Mouse (Mus musculus): ENCODE data around the gene Speg. TPM values are rescaled to one million over a fixed set of nuclear protein-coding genes. Genes with fewer than 3 reads are reported as not detected.

Speg gene
- polyA plus RNA-seq, 1 experiment = 35.0 TPM

- no peak for DNase-seq
- H3K4me3 ChIP-seq (replicated peaks; ENCODE audit: extremely low read depth, low read depth, low read length) = no peak overlapping the region
- TF ChIP-seq POLR2A (IDR thresholded peaks at IDR 0.05; ENCODE audit: borderline replicate concordance, extremely low read depth, low read depth, low read length) (no peak), CTCF (IDR thresholded peaks at IDR 0.05; ENCODE audit: insufficient read depth, low read length) (no peak)
- no peaks in the 10 kb centered on the region for H3K4me1 ChIP-seq (ENCODE audit: control insufficient read depth, insufficient read depth, low read length)
- 58% methylated on average over 13 of the region's 13 CpGs for WGBS
Observed at GRCm38 (mm10) chr1:75443247-75444024, 68.3 kb downstream of the Speg start.

GRCm38 (mm10) chr1:75444208-75444607 lies 69.1 kb downstream of the Speg start:
- DNase-seq = no peak
- no peak overlapping the region for H3K4me3 ChIP-seq (replicated peaks; ENCODE audit: extremely low read depth, low read depth, low read length)
- 53% methylated on average over 3 of the region's 3 CpGs for WGBS
- TF ChIP-seq POLR2A (IDR thresholded peaks at IDR 0.05; ENCODE audit: borderline replicate concordance, extremely low read depth, low read depth, low read length) (no peak), CTCF (IDR thresholded peaks at IDR 0.05; ENCODE audit: insufficient read depth, low read length) (no peak)
- no peaks in the 10 kb centered on the region for H3K4me1 ChIP-seq (ENCODE audit: control insufficient read depth, insufficient read depth, low read length)

- TF ChIP-seq POLR2A (IDR thresholded peaks at IDR 0.05; ENCODE audit: borderline replicate concordance, extremely low read depth, low read depth, low read length) (no peak), CTCF (IDR thresholded peaks at IDR 0.05; ENCODE audit: insufficient read depth, low read length) (no peak)
- no peak for DNase-seq
- WGBS = 17% methylated on average over 9 of the region's 9 CpGs
- Histone ChIP-seq H3K4me1 (ENCODE audit: control insufficient read depth, insufficient read depth, low read length) (no peaks in the 10 kb centered on the region), H3K4me3 (replicated peaks; ENCODE audit: extremely low read depth, low read depth, low read length) (no peak overlapping the region)
Observed at GRCm38 (mm10) chr1:75445141-75445701, 70.1 kb downstream of the Speg start.

- DNase-seq = peak; percentile 70
- no peak overlapping the region for H3K4me3 ChIP-seq (replicated peaks; ENCODE audit: extremely low read depth, low read depth, low read length)
Observed at GRCm38 (mm10) chr1:75445751-75446611, 70.9 kb downstream of the Speg start.

GRCm38 (mm10) chr1:75446656-75447055 lies 71.6 kb downstream of the Speg start:
- no peak overlapping the region for H3K4me3 ChIP-seq (replicated peaks; ENCODE audit: extremely low read depth, low read depth, low read length)
- no peak for TF ChIP-seq POLR2A (IDR thresholded peaks at IDR 0.05; ENCODE audit: borderline replicate concordance, extremely low read depth, low read depth, low read length)
- TF ChIP-seq CTCF (IDR thresholded peaks at IDR 0.05; ENCODE audit: insufficient read depth, low read length) = no peak
- 7% methylated on average over 20 of the region's 20 CpGs for WGBS
- DNase-seq = no peak
- H3K4me1 ChIP-seq (ENCODE audit: control insufficient read depth, insufficient read depth, low read length) = no peaks in the 10 kb centered on the region

More at GRCm38 (mm10) chr1:75445751-75446611, 70.9 kb downstream of the Speg start:
- 2% methylated on average over 22 of the region's 22 CpGs for WGBS
- no peaks in the 10 kb centered on the region for H3K4me1 ChIP-seq (ENCODE audit: control insufficient read depth, insufficient read depth, low read length)
- TF ChIP-seq POLR2A (IDR thresholded peaks at IDR 0.05; ENCODE audit: borderline replicate concordance, extremely low read depth, low read depth, low read length) (no peak), CTCF (IDR thresholded peaks at IDR 0.05; ENCODE audit: insufficient read depth, low read length) (peak; percentile 84)

GRCm38 (mm10) chr1:75447265-75448051 lies 72.4 kb downstream of the Speg start:
- no peak overlapping the region for H3K4me3 ChIP-seq (replicated peaks; ENCODE audit: extremely low read depth, low read depth, low read length)
- TF ChIP-seq POLR2A (IDR thresholded peaks at IDR 0.05; ENCODE audit: borderline replicate concordance, extremely low read depth, low read depth, low read length) (no peak), CTCF (IDR thresholded peaks at IDR 0.05; ENCODE audit: insufficient read depth, low read length) (no peak)
- no peak for DNase-seq
- 6% methylated on average over 10 of the region's 10 CpGs for WGBS
- no peaks in the 10 kb centered on the region for H3K4me1 ChIP-seq (ENCODE audit: control insufficient read depth, insufficient read depth, low read length)

GRCm38 (mm10) chr1:75448052-75448431 lies 72.9 kb downstream of the Speg start:
- no peak for DNase-seq
- Histone ChIP-seq H3K4me3 (replicated peaks; ENCODE audit: extremely low read depth, low read depth, low read length) (no peak overlapping the region), H3K4me1 (ENCODE audit: control insufficient read depth, insufficient read depth, low read length) (no peaks in the 10 kb centered on the region)
- no peak for TF ChIP-seq POLR2A (IDR thresholded peaks at IDR 0.05; ENCODE audit: borderline replicate concordance, extremely low read depth, low read depth, low read length)
- 6% methylated on average over 7 of the region's 7 CpGs for WGBS

- Histone ChIP-seq H3K4me1 (ENCODE audit: control insufficient read depth, insufficient read depth, low read length) (no peaks in the 10 kb centered on the region), H3K4me3 (replicated peaks; ENCODE audit: extremely low read depth, low read depth, low read length) (no peak overlapping the region)
- WGBS = 6% methylated on average over 14 of the region's 14 CpGs
- no peak for DNase-seq
- TF ChIP-seq CTCF (IDR thresholded peaks at IDR 0.05; ENCODE audit: insufficient read depth, low read length) (no peak), POLR2A (IDR thresholded peaks at IDR 0.05; ENCODE audit: borderline replicate concordance, extremely low read depth, low read depth, low read length) (no peak)
Observed at GRCm38 (mm10) chr1:75448937-75449336, 73.8 kb downstream of the Speg start.
